Mouse (Mus musculus) left cerebral cortex, adult 18-20 months (tissue): ENCODE results near the gene Acnat1. TPM values are rescaled to one million over a fixed set of nuclear protein-coding genes. Genes with fewer than 3 reads are reported as not detected.
"Not testable (repeated sequence)": the region's sequence is repeated elsewhere in the genome, so short reads cannot be mapped to it uniquely, and the experiment has no call there.

Experiments used
- DNase-seq, 2 experiments: peaks; one replicate each; pipeline ENCODE4 v3.0.0; 2021 to 2022; ENCODE audit warnings: low spot score in 2 of 2, mixed read lengths in 1 of 2
- total RNA-seq, 2 experiments: library from RNA; stranded (reverse); gene quantifications; 2 replicates each; pipeline ENCODE4 v1.2.3; 2021

Acnat1 gene
- total RNA-seq, 2 experiments from 2014 or later, result 0.23 TPM; not detected in 1

- DNase-seq, result no peak
Measured at GRCm38 (mm10) chr4:49467360-49467759, 6.4 kb downstream of the Acnat1 start.

- DNase-seq, result no peak
Measured at GRCm38 (mm10) chr4:49456171-49456570, 17.5 kb downstream of the Acnat1 start.

GRCm38 (mm10) chr4:49451848-49452551 lies 21.7 kb downstream of the Acnat1 start:
- DNase-seq, result no peak

- DNase-seq, result not testable (repeated sequence)
Measured at GRCm38 (mm10) chr4:49451133-49451847, 22.4 kb downstream of the Acnat1 start.

- not testable (repeated sequence) for DNase-seq
Measured at GRCm38 (mm10) chr4:49436968-49437367, 36.7 kb downstream of the Acnat1 start.

- not testable (repeated sequence) for DNase-seq
Measured at GRCm38 (mm10) chr4:49410151-49410550, 63.6 kb downstream of the Acnat1 start.

- not testable (repeated sequence) for DNase-seq
Measured at GRCm38 (mm10) chr4:49407957-49408356, 65.8 kb downstream of the Acnat1 start, which contains the start of gene Acnat2. Acnat2 (minus strand) TSS chr4:49408151.

Other genes starting within 250 kb of the Acnat1 start
- gene Acnat2, start 65.8 kb downstream of the Acnat1 start, total RNA-seq, result not detected
- under 1 TPM in 1 of 2 experiments, not detected in 1; 0.23 TPM for gene Baat, start 32.6 kb upstream of the Acnat1 start, total RNA-seq
- gene Mrpl50, start 47.2 kb upstream of the Acnat1 start, total RNA-seq, result 10 to 100 TPM; 30.7 to 31.7 TPM
- gene Zfp189, start 47.3 kb upstream of the Acnat1 start, total RNA-seq, result 10 to 100 TPM; 12.8 to 13.3 TPM
- 1 to 10 TPM; 2.0 to 2.1 TPM for gene Aldob, start 75.6 kb upstream of the Acnat1 start, total RNA-seq
- gene Tmem246, start 124.0 kb upstream of the Acnat1 start, total RNA-seq, result 10 to 100 TPM; 72.3 to 77.3 TPM
- gene Rnf20, start 158.1 kb upstream of the Acnat1 start, total RNA-seq, result 10 to 100 TPM; 65.1 to 66.2 TPM
- under 1 TPM; 0.23 to 0.42 TPM for gene Ppp3r2, start 208.1 kb upstream of the Acnat1 start, total RNA-seq